Mouse (Mus musculus): Measurements from ENCODE around the gene Eef1akmt2.

Eef1akmt2 gene

GRCm38 (mm10) chr7:132866316-132866715, 13.8 kb upstream of the Eef1akmt2 start:
- no peak for DNase-seq (ENCODE audit: low spot score)

DNA sequence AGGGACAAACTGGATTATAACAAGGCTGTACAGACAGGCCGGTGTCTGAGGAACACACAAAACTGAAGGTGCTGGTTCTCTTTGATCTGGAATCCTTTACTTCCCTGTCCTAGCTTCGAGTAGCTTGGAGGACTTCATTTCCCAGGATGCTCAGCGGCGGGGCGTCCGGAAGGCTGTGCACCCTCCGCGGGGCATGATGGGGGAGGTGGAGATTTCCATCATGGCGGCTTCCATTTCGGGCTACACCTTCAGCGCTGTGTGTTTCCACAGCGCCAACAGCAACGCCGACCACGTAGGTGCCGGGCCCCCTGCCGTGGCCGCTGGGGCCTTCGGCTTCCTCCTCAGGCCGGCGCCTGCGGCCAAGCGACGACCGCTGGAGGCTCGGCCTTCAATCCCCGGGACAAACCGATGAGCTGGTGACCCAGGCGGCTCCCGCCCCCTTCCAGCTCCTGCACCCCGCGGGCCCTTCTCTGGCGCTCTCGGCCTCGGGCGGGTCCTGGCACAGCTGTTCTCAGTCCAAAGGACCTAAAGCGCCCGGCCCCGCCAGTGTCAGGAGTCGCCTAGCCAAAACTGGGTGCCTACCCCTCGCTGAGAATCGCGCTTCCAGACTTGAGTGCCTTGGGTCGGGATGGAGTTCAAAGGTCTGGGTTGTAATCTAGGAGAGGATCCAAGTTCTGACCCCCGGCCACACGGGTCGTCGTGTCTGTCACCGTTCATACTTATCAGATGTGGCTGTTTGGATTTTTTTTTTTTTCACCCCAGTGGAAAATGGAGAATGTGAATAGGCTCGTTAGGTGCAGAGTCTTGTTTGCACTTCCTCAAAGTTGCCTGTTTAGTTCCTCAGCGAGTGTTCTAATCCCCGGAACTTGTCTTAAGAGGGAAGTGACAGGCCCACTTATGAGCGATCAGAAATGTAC, 6.8 kb upstream of the Eef1akmt2 start, which contains the start of gene Abraxas2:
TSS of gene Abraxas2 (plus strand) at position 184 of the 917 bp plus-strand sequence.
- peak; percentile 58 for DNase-seq (ENCODE audit: low spot score)

- DNase-seq (ENCODE audit: low spot score) = no peak
Observed at GRCm38 (mm10) chr7:132858043-132858608, 5.7 kb upstream of the Eef1akmt2 start.

GRCm38 (mm10) chr7:132856083-132856482, 3.6 kb upstream of the Eef1akmt2 start:
- DNase-seq (ENCODE audit: low spot score) = no peak

- no peak for DNase-seq (ENCODE audit: low spot score)
Observed at GRCm38 (mm10) chr7:132853946-132854345, 1.5 kb upstream of the Eef1akmt2 start.

GRCm38 (mm10) chr7:132853361-132853760, 888 bp upstream of the Eef1akmt2 start:
- no peak for DNase-seq (ENCODE audit: low spot score)

DNA sequence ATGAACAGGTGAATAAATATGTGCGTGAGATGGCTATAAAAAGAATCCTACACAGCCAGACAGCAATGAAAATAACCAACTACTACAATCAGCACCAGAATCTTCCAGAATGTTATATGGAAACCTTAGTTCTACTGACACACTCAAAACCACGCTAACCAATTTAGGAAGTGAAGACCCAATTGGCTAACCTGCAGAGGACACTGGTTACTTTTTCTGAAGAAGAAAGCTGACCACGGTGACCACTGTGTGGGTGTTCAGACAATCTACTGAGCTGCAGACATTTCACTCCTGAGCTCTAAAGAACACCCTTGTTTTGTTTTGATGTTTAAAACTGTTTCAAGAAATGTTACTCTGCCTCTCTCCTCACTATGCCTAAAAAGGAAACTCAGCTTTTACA, 9.3 kb downstream of the Eef1akmt2 start:
- DNase-seq (ENCODE audit: low spot score) = no peak

- no peak for DNase-seq (ENCODE audit: low spot score)
Observed at GRCm38 (mm10) chr7:132842455-132842854, 10.0 kb downstream of the Eef1akmt2 start.

GRCm38 (mm10) chr7:132841287-132841686, 11.2 kb downstream of the Eef1akmt2 start:
- no peak for DNase-seq (ENCODE audit: low spot score)

DNA sequence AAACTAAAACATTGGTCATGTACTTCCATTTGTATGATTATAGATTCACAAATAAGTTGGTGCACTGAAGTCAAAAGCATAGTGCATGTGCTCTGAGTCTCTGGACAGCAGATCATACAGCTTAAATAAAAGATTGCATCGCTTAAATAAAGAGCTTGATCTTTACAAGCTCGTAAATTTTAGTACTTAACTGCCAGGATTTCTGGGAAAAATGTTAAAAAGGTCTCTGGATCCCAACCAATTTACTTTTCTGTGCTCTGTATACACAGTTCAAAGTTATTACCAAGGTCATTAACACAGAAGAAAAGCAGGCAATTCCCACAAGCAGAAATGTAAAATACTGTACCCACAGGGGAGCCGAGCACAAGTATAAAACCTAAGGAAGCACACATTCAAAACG, 21.5 kb downstream of the Eef1akmt2 start:
- no peak for DNase-seq (ENCODE audit: low spot score)

GRCm38 (mm10) chr7:132824346-132825022, 28.0 kb downstream of the Eef1akmt2 start:
- no peak for DNase-seq (ENCODE audit: low spot score)

DNA sequence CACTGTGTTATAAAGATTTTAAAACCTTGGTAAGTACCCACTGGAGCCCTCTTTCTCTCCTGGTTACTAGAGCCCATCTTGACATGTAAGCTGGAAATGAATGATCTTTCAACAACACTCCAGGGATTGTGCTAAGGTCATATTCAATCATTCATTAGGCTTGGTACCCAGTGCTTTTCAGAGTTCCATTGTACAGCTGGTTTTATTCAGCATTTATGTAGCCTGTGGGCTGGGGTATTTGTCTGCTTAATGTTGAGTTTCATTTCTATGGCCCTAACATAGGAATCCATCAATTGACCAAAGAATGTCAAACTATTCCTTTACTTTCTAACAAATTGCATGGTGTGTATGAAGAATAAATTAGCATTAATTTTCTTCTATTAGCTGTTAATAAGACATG, 28.6 kb downstream of the Eef1akmt2 start:
- no peak for DNase-seq (ENCODE audit: low spot score)

DNA sequence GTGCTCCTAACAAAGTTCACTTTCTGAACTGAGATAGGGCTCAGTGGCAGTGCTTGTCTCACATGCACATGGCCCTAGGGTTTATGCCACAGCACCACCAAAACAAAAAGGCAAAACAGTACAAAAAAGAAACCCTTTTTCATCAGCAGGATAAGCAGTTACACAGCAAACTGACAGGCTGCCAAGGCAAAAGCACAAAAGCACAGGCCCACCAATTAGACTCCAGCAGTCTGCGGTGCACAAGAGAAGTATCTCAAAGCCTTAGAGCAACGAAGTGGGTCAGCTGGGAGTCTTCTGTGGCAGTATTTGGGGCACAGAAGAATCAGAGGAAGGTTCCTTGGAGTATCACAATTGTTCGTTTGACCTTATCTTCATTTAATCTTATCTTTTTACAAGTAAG, 31.8 kb downstream of the Eef1akmt2 start:
- DNase-seq (ENCODE audit: low spot score) = no peak

DNA sequence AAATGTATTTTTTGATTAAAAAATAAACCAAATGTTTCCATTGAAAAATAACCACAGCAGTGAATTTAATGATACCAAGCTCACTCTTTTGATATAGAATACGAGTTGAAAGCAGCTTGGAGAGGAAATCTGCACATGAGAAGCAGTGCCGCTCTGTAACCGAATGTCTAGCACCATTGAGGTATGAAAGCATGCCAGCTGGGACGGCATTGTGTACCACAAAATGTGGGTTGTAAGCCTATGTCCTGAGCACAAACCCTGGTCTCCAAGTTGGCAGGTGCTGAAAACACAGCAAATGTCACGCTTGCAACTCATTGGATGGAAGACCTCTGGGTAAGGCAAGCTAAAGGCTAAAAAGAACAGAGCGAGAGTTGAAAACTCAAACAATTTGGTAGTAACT, 35.4 kb downstream of the Eef1akmt2 start:
- DNase-seq (ENCODE audit: low spot score) = no peak

DNA sequence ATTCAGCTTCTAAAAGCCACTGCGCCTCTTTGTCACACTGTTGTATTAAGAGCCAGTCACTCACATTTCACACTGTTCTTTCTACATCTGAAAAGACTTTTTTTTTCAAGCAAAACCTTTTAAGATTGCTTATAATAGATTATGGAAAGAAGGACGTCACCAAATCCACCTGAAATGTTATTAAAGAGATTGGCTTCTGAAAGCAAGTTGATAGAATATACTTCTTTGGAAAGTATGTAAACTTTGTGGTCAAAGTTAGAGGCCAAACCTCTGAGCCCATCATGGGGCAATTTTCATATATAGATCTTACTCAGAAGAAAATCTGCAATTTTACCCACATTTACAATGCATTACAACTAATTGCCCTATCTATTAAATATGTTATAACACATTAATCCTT, 35.9 kb downstream of the Eef1akmt2 start:
- no peak for DNase-seq (ENCODE audit: low spot score)

DNA sequence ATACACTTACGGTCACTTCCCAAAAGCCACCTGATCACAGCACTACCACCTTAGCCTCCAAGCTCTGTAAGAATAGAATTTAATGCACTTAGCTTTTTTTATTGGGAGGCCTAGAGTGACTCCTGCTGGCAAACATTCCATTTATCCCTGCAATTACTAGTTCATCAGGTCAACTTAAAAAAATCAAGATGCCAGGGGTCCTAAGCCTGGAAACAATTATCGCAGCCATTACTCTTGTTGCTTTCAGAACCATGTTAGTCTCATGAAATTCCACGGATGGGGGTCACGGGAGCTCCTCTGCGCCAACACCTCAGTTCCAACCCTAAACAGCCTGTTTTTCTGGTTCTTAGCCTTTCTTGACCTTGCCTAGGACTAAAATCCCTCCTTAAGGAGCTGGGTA, 37.4 kb downstream of the Eef1akmt2 start:
- no peak for DNase-seq (ENCODE audit: low spot score)

DNA sequence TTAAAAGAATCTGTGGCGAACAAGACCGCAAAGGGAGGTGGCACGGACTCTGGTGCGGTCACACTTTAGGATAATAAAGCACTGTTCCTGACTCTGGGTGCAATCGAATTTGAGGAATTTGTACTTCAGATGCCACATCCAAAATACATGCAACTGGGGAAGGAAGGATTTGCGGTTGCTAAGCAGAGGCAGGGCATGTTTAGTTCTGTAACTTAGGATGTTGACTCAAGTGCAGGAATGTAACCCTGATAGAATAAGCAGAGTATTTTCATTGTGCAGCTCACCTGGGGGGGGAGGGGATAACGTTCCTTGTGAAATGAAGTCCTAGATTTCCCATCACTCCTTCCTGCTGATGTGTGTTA, 38.4 kb downstream of the Eef1akmt2 start:
- no peak for DNase-seq (ENCODE audit: low spot score)

- DNase-seq (ENCODE audit: low spot score) = peak; percentile 62
Observed at GRCm38 (mm10) chr7:132813416-132814088, 38.9 kb downstream of the Eef1akmt2 start, which contains the start of gene Fam53b. Gene Fam53b (minus strand): TSS chr7:132813886.

GRCm38 (mm10) chr7:132812619-132813415, 39.7 kb downstream of the Eef1akmt2 start:
- DNase-seq (ENCODE audit: low spot score) = no peak

DNA sequence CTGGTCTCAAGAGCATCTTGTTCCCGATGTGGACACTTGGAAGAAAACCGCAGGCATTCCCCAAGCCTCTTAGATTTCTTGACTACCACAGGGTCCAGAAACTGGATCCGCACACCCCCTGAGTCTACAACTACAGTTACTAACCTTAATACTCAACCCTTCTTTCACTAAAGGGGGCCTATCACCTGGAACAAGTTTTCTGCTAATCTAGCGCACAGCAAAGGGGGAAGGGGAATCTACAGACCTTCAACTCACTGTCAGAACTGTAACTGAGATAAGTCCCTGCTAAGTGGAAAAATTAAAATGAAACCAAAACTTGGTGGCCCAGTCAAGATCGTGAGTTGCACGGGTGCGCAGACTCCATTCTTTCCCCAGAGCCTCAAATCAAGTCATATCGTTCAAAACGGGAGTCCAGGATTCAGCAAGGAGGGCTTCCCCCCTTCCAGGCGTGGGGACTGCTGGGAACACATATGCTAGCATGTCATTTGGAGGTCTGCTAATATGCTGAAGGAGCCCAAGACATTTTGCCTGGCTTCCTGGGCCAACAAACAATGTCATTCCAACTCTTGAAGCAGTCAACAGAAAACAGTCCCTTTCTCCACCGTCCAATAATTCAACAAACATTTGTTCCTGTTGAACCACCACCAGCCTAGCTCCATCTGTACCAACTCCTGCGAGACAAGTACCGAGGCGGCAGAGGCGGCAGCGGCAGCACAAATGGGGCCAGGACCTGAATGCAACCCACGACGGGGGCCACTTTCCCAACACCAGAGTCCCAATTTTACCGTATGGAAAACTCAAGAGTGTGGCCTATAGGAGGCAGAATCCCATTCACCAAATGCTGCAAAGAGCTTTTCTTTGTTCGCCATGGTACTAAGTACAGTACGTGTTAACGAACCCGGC, 40.5 kb downstream of the Eef1akmt2 start:
- no peak for DNase-seq (ENCODE audit: low spot score)

Data from ovary, postnatal 10 days (tissue).